Mouse (Mus musculus): ENCODE results near the gene Pde6b.
A peak's percentile ranks its signal among the peaks of the same experiment; 100 is the strongest.

GRCm38 (mm10) chr5:108427186-108427585 lies 39.0 kb downstream of the Pde6b start:
- TF ChIP-seq CTCF (IDR thresholded peaks at IDR 0.05; ENCODE audit: low read depth, low read length) (peak; percentile 90), POLR2AphosphoS5 (IDR thresholded peaks at IDR 0.05; ENCODE audit: insufficient replicate concordance, low read depth, low read length) (no peak), GATA1 (IDR thresholded peaks at IDR 0.05; ENCODE audit: borderline replicate concordance, low read length) (no peak), GATA2 (IDR thresholded peaks at IDR 0.05; ENCODE audit: borderline replicate concordance, low read depth, low read length) (no peak), TAL1 (conservative IDR thresholded peaks at IDR 0.05; ENCODE audit: low read depth, low read length) (no peak)

Data from G1E (cell line).